Mouse (Mus musculus) CH12F3 (cell line): ENCODE measurements around the gene Gm10061.
"Not testable (repeated sequence)": the region's sequence is repeated elsewhere in the genome, so short reads cannot be mapped to it uniquely, and the experiment has no call there.

Experiments used
- in situ Hi-C: fragments of 300-500 bp; cut with MboI; formaldehyde crosslinking; loops from 2 replicates; pipeline ENCODE4 v1.14.3; 2020; ENCODE audit warnings: low sequenced_read_pairs

The Gm10061 gene

GRCm38 (mm10) chr16:89150786-89151185, at the start of gene Gm10061:
TSS of gene Gm10061 (plus strand) at chr16:89151086.
- in situ Hi-C loops = no loop called here

GRCm38 (mm10) chr16:89140551-89140950, 10.3 kb upstream of the Gm10061 start, which contains the start of gene Gm6358:
TSS of gene Gm6358 (plus strand) at chr16:89140851.
- in situ Hi-C loops = no loop called here

GRCm38 (mm10) chr16:89157652-89158051, 6.8 kb downstream of the Gm10061 start, which contains the start of gene Gm9789:
TSS of gene Gm9789 (plus strand) at chr16:89157952.
- in situ Hi-C loops = no loop called here

- in situ Hi-C loops = not testable (repeated sequence)
These were observed 18.3 kb downstream of the Gm10061 start, which contains the start of gene Gm7735 for GRCm38 (mm10) chr16:89169190-89169589. TSS of gene Gm7735 (plus strand) at chr16:89169490.

GRCm38 (mm10) chr16:89174435-89174834, 23.5 kb downstream of the Gm10061 start, which contains the start of gene 1110057P08Rik:
TSS of gene 1110057P08Rik (plus strand) at chr16:89174735.
- in situ Hi-C loops = no loop called here

GRCm38 (mm10) chr16:89188621-89189020, 37.7 kb downstream of the Gm10061 start:
- in situ Hi-C loops = no loop called here
